Mouse (Mus musculus) heart, adult 2 months (tissue): ENCODE data around the gene A430078G23Rik. TPM values are rescaled to one million over a fixed set of nuclear protein-coding genes. Genes with fewer than 3 reads are reported as not detected.

Experiments
- DNase-seq, 2 experiments: peaks; one replicate each; pipeline ENCODE4 v3.0.0; 2021
- H3K27ac ChIP-seq: fragments of 200-600 bp; 2 replicates; pipeline ENCODE4 v1.8.1; 2022
- H3K27me3 ChIP-seq: fragments of 200-500 bp; 2 replicates; pipeline ENCODE4 v1.6.1; 2012; ENCODE audit warnings: mild to moderate bottlenecking, low read length, inconsistent platforms, mixed read lengths; ENCODE audit not compliant: control insufficient read depth, insufficient read depth
- H3K36me3 ChIP-seq: fragments of 200-500 bp; 2 replicates; pipeline ENCODE4 v1.6.1; 2012; ENCODE audit warnings: low read length, inconsistent platforms; ENCODE audit not compliant: control insufficient read depth, insufficient read depth
- H3K4me1 ChIP-seq: fragments of 200-500 bp; 2 replicates; pipeline ENCODE4 v1.6.1; 2011; ENCODE audit warnings: low read length; ENCODE audit not compliant: control insufficient read depth, insufficient read depth
- H3K4me3 ChIP-seq: fragments of 200-600 bp; 2 replicates; pipeline ENCODE4 v1.8.1; 2022
- H3K79me2 ChIP-seq: fragments of 200-500 bp; replicated peaks from 2 replicates; pipeline ENCODE4 v1.6.1; 2012; ENCODE audit warnings: mild to moderate bottlenecking, inconsistent platforms, low read length, moderate library complexity, mixed read lengths; ENCODE audit not compliant: control insufficient read depth, insufficient read depth
- H3K9ac ChIP-seq: fragments of 200-500 bp; 2 replicates; pipeline ENCODE4 v1.6.1; 2012; ENCODE audit warnings: low read depth, mild to moderate bottlenecking, control low read depth, inconsistent platforms, low read length, mixed read lengths
- CTCF ChIP-seq: fragments of 200-600 bp; IDR thresholded peaks from 2 replicates; pipeline ENCODE4 v1.8.1; 2022; ENCODE audit warnings: antibody characterized with exemption, mild to moderate bottlenecking, moderate library complexity
- EP300 ChIP-seq: fragments of 200-500 bp; IDR thresholded peaks from 2 replicates; pipeline ENCODE4 v1.6.1; 2011; ENCODE audit warnings: low read depth, low read length, control low read depth; ENCODE audit not compliant: insufficient read depth
- POLR2A ChIP-seq: fragments of 200-500 bp; IDR thresholded peaks from 2 replicates; pipeline ENCODE4 v1.6.1; 2011; ENCODE audit warnings: mild to moderate bottlenecking, low read depth, low read length, control low read depth; ENCODE audit not compliant: insufficient read depth
- WGBS: fragments of 180-500 bp; shearing (Covaris S2); methylation state at CpG from one replicate; pipeline ENCODE4 v1.1.7; 2018; 5-methylcytosine and 5-hydroxymethylcytosine counted together
- intact Hi-C: fragments of 180-260 bp; cut with DNase I; formaldehyde crosslinking; loops from one replicate; pipeline ENCODE4 v1.15.1; 2025
- polyA plus RNA-seq: library from polyadenylated mRNA; depleted of rRNA; stranded (reverse); fragments of >200 nt; gene quantifications from 2 replicates; pipeline ENCODE4 v1.2.3, GENCODE M21; 2012
- total RNA-seq, 2 experiments: library from RNA; stranded (reverse); gene quantifications; 2 replicates each; pipeline ENCODE4 v1.2.3; 2021

Gene A430078G23Rik
- total and polyA plus RNA-seq, 3 experiments, result 0.53 to 0.57 (median 0.57) TPM

DNA sequence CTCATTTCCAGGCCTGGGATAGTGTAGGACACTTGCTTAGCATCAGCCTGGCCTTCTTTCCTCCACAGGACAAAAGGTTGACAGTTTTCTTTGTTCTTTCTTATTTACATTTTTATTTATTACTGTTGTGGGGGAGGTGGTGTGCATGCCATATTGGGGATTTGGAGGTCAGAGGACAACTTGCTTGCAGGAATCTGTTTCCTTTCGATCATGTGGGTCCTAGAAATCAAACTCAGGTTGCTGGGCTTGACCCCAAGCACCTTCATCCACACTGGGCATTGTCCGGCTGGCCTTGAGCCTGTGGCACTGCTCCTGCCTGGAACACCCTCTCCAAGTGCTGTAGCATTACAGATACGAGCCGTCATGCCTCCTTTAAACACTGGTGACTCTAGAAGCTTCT is 63.6 kb downstream of the A430078G23Rik start:
- Histone ChIP-seq H3K79me2 (peaks cover 2% of the 10 kb centered on the region; the same call in 1 of the 2 replicates), H3K27me3 (no peaks in the 10 kb centered on the region), H3K4me3 (no peak overlapping the region), H3K27ac (no peak overlapping the region; the same call in 1 of the 2 replicates), H3K4me1 (peaks cover 29% of the 10 kb centered on the region), H3K36me3 (peaks cover 9% of the 10 kb centered on the region), H3K9ac (no peak overlapping the region)
- peak in 1 of 2 experiments; percentile 42 for DNase-seq
- intact Hi-C loops, result no loop called here
- no peak for TF ChIP-seq CTCF
- 45% methylated on average over 4 of the region's 4 CpGs for WGBS

DNA sequence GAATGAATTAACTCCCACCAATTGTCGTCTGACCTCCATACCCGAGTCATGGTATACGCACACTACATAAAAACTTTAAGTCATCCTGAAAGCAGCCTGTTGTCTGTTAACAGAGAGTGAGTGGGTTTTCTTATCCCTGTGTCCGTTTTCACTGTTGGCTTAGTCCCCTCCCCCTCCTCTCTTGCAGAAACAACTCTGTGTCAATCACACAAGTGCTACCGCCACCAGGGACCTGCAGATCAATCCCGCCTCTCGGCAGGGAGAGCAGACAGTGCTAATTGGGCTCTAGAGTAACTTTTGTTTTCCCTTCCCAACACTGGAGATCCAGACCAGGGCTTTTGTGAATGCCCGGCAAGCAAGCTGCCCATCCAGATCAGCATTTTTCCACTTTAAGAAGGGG is 64.2 kb downstream of the A430078G23Rik start:
- Histone ChIP-seq H3K4me3 (no peak overlapping the region), H3K4me1 (peaks cover 26% of the 10 kb centered on the region)

GRCm38 (mm10) chr8:3418101-3418500 is 64.9 kb downstream of the A430078G23Rik start:
- Histone ChIP-seq H3K36me3 (peaks cover 7% of the 10 kb centered on the region), H3K27me3 (no peaks in the 10 kb centered on the region), H3K27ac (peak overlapping the region; percentile 47; the same call in 1 of the 2 replicates), H3K4me3 (no peak overlapping the region), H3K9ac (no peak overlapping the region), H3K4me1 (peaks cover 26% of the 10 kb centered on the region), H3K79me2 (peaks cover 3% of the 10 kb centered on the region; the same call in 1 of the 2 replicates)
- peak in 1 of 2 experiments; percentile 33 for DNase-seq
- intact Hi-C loops, result no loop called here
- TF ChIP-seq EP300 (no peak), POLR2A (no peak), CTCF (no peak)
- 81% methylated on average over 1 of the region's 1 CpGs for WGBS

More for the DNA sequence above, 64.2 kb downstream of the A430078G23Rik start:
- Histone ChIP-seq H3K27me3 (no peaks in the 10 kb centered on the region), H3K27ac (peak overlapping the region; percentile 47), H3K36me3 (peaks cover 9% of the 10 kb centered on the region), H3K9ac (peak overlapping the region; percentile 24; the same call in 1 of the 2 replicates), H3K79me2 (peaks cover 2% of the 10 kb centered on the region; the same call in 1 of the 2 replicates)
- WGBS, result 38% methylated on average over 8 of the region's 8 CpGs
- DNase-seq, result no peak
- TF ChIP-seq POLR2A (no peak), EP300 (no peak), CTCF (no peak)
- intact Hi-C loops, result no loop called here

GRCm38 (mm10) chr8:3420105-3420706 is 67.0 kb downstream of the A430078G23Rik start:
- Histone ChIP-seq H3K36me3 (peaks cover 7% of the 10 kb centered on the region), H3K27me3 (no peaks in the 10 kb centered on the region), H3K4me1 (peaks cover 20% of the 10 kb centered on the region), H3K27ac (no peak overlapping the region), H3K9ac (no peak overlapping the region), H3K79me2 (peaks cover 3% of the 10 kb centered on the region; the same call in 1 of the 2 replicates), H3K4me3 (no peak overlapping the region)
- TF ChIP-seq CTCF (no peak), POLR2A (no peak)
- intact Hi-C loops, result no loop called here
- WGBS, result 74% methylated on average over 10 of the region's 10 CpGs
- no peak for DNase-seq

GRCm38 (mm10) chr8:3421507-3421906 is 68.3 kb downstream of the A430078G23Rik start:
- Histone ChIP-seq H3K4me3 (no peak overlapping the region), H3K27ac (no peak overlapping the region), H3K79me2 (peaks cover 3% of the 10 kb centered on the region; the same call in 1 of the 2 replicates), H3K36me3 (peaks cover 7% of the 10 kb centered on the region), H3K4me1 (peaks cover 23% of the 10 kb centered on the region), H3K9ac (no peak overlapping the region), H3K27me3 (no peaks in the 10 kb centered on the region)
- 89% methylated on average over 5 of the region's 5 CpGs for WGBS
- TF ChIP-seq EP300 (no peak), POLR2A (no peak), CTCF (no peak)
- intact Hi-C loops, result no loop called here
- no peak for DNase-seq

- Histone ChIP-seq H3K79me2 (0 out of 2 replicates have a peak, but pooled peaks cover 1% of the 10 kb centered on the region), H3K4me1 (peaks cover 7% of the 10 kb centered on the region), H3K36me3 (peaks cover 2% of the 10 kb centered on the region), H3K4me3 (no peak overlapping the region), H3K27ac (peak overlapping the region; percentile 55), H3K9ac (no peak overlapping the region), H3K27me3 (no peaks in the 10 kb centered on the region)
- 60% methylated on average over 5 of the region's 5 CpGs for WGBS
- TF ChIP-seq EP300 (no peak), CTCF (peak; percentile 42), POLR2A (no peak)
- intact Hi-C loops, result no loop called here
- DNase-seq, result peak in 1 of 2 experiments; percentile 24
Observed at GRCm38 (mm10) chr8:3425217-3425616, 72.0 kb downstream of the A430078G23Rik start.
